Mouse (Mus musculus) B cell, adult 2 months (primary cell): ENCODE results near the gene Zfpm1.

ENCODE experiments used
- DNase-seq, 2 experiments: peaks; one replicate each; pipeline ENCODE4 v3.0.0; 2022

The Zfpm1 gene

DNA sequence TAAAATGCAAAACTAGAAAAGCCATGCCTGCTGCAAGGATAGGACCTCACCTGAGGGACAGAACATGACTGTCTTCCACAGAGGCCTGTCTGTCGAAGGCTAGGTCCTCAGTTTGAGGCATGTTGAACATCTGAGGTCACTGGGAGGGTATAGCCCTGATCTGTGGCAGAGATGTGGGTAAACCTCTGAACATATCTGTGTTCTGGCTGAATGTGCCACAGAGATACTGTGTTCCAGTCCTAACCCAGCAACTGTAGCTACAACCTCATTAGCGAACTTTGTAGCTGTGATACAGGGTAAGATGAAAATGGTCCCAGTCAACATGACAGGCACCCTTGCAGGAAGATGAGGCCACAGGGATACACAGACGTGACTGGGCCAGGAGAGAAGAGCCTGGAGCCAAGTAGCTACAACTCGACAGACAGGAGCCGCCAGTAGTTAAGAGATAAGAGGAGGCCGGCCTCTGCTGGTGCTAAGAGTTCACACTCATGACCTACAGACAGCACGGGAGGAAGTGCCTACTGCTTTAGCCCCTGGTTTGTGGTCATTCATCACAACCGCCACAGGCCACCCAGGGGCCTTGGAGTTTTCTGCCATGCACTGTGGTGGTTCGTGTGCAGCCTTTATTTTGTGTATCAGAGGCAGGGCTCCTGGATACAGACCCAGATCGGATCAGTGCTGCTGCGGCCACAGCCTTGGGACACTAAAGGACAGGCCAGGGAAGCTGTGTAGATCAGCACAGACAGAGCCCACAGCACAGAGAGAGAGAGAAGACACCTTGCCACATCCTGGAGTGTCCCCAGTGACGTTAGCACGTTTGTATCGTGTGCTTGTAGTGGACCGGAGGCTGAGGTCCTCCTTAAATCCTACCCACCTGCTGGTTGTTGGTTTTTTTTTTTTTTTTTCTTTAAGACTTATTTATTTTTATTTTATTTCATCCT lies 67.7 kb downstream of the Zfpm1 start:
- DNase-seq, result no peak

DNA sequence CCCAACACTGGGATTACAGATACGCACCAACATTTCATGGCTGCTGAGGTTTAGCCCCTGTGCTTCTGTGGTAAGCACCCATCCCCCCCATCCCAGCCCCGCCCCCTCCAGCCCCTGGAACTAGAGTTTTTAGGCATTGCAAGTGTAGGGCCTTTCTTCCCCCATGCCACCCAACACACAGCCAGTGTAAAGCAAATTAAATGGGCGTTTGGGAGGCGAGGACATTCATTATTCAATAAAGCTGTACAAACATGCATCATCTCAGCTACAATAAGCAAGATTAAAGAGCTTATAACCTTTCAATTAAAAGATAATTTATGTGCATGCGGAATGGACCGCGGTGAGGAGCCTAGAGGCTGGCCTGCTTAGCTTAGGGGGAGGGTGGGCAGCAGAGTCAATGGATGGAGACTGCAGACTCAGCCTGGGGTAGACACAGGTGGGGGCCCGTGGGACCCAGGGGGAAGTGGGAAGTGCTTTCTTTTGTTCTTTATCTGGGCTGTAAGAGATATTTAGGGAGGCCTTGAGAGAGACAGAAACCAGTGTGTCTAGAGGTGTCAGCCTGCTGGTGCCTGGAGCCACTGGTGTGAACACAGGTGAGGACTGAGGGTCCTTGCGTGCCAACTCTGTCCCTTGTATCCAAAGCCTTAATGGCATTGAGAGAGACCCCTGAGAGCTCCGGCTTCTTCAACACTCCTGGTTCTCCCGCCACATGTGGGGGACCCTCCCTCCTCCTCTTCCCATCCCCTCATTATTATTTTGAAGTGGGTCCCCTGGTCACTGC lies 68.6 kb downstream of the Zfpm1 start:
- no peak for DNase-seq

DNA sequence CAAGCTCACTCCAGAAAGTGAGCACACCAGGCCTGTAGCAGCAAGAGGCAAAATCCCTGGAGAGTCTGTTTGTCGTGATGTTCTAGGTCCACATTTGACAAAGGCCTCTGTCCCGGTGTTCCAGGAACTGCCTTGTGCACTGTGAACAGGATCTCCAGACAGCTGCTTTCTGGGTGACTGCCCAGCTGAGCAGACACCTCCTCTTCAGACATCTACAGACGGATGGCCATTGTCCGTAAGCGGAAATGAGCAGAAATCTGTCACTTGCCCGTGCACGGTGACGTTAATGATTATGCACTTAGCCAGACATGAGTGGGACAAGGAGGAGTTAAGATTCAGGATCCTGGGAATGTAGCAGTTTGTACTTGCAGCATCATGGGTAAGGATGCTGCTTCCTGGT lies 72.2 kb downstream of the Zfpm1 start:
- DNase-seq, result no peak

DNA sequence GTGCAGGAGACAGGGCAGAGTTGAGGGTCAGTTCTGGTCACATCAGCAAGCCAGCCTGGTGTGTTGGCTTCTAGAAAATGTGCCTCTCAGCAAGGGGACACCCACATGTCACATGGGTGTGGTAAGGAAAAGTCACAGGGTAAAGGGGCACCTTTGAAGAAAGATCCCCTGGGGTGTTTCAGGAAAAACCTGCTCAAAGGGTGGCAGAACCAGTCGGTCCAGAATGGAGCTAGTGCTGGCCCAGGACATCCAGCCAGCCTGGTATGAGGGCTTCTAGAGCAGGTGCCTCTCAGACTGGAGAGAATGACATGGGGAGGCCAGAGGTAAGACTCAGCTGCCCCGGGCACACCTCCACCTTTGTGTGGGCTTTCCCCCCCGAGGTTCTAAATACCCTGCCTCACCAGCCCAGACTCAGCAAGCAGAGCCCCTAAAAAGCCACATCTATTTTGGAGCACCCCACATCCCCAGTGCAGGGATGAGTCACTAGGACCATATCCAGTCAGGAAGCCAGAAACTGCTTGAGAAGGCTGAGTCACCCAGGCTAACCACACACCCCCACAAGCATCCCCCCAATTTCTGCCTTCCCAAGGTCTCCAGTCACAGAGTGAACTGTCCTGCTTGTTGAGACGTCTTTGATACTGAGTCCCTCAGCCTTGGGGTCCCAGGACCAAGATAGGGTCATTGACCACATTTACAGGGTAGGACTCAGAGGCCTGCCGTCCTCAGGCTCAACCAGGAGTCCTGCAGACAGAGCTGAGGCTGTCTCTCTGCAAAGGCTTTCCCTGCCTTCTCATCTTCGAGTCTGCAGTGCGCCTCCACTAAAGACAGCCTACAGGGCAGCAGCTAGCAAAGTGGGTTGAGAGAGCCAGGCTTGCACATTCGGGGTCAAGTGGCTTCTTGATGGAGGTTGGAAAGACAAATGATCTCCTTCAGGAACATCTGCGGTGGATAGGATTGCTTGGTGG lies 74.0 kb downstream of the Zfpm1 start:
- DNase-seq, result no peak

DNA sequence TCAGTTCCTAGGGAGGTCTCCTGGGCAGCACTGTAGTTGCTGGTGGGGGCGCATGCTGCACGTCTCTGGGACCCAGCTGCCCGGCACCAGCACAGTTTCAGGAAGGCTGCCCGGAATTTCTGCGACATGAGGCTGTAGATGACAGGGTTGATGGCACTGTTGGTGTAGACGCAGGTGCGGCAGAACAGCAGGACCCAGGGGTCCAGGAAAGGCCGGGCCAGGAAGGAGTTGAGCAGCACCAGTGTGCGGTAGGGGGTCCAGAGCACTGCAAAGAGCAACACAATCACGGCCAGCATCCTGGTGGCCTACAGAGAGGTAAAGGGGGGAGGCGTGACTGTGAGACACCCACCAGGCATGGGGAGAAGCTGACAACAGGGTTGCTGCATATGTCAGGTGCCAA lies 75.3 kb downstream of the Zfpm1 start:
- DNase-seq, result no peak

DNA sequence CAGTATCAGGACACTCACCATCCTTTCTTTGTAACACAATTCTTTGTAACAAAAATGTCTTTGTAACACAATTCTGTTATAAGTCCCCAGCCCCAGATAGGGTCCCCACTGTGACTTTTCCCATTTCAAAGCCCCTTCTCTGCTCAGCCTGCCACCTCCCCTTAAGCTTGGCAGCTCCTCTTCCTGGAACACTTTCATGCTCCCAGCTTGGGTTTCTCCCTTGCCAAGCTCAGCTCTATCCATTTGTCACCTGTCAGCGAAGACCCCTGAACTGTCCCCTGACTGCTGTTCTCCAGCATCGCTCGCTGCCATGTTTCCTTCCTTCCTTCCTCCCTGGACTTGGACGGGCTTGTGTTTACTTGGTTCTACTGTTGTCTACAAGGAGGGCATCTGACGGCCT lies 75.7 kb downstream of the Zfpm1 start:
- no peak for DNase-seq

DNA sequence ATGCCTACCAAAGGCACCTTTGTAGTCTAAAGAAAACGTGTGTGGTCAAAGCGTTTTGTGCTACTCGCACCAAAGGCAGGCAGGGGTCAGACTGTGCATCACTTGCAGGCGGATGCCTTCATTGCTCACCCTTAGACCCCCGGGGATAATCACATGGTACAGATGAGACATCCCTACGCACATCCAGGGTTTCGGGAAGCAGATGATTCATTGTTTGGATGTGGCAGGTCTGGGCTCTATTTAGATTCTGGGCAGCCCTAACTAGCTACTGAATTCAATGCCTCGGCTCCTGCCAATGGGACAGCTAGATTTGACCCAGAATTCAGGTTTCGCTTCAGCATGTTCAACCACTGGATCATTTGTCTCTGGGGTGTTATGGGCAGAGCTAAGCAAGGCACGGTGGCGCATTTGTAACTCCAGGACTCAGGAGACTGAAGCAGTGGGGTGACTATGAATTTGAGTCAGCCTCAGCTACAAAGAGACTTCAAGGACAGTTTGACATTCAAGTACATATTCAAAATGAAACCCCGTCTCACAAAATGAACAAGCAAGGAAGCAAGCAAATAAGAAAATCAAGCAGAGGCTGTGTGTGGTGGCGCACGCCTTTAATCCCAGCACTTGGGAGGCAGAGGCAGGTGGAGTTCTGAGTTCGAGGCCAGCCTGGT lies 77.3 kb downstream of the Zfpm1 start:
- no peak for DNase-seq

DNA sequence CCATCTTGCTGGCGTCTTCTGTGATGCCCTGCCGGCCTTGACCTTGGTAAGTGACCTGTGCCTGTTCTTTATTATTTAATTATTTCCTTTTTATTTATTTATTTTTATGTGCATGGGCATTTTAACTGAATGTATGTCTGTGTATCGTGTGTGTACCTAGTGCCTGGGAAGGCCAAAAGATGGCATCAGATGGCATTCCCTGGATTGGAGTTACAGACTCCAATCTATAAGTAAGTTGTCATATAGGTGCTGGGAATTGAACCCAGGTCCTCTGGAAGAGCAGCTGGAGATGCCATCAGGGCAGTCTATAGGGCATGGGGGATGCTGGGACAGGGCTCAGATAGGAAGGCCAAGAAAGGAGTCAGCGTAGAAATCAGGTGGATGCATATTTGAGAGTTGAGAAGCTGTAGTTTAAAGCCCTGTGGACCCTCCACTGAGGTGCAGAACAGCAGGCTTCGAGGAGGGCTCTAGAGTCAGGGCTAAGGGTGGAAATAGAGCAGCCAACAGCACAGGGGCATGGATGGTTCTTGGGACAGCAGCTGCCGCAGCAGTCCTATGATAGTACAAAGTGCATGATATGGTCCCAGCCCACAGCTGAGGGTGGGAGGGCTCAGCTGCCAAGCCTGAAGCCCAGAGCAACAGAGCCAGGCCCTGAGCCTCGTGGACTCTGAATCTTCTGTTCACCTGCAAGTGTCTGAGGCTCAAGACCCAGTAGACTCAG lies 78.9 kb downstream of the Zfpm1 start, which contains the start of gene Trhr2:
Gene Trhr2, minus strand, starts transcription at position 51 of the 721 bp plus-strand sequence.
- DNase-seq, result no peak

DNA sequence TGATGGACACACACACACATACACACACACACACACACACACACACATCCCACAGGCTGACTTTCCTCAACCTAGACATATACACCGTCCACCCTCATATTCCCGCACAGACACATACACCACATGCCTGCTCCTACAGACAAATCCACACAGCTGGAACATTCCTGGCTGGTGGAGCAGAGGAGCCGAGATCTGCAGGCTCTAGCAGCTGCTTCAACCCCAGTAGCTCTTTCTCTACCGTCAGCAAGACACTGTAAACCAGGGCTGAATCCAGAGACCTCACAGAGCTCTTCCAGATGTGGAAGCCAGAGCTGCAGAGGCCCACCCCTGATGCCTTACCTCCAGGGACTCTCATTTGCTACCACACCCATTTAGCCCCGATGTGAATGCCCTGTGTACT lies 80.3 kb downstream of the Zfpm1 start:
- no peak for DNase-seq

DNA sequence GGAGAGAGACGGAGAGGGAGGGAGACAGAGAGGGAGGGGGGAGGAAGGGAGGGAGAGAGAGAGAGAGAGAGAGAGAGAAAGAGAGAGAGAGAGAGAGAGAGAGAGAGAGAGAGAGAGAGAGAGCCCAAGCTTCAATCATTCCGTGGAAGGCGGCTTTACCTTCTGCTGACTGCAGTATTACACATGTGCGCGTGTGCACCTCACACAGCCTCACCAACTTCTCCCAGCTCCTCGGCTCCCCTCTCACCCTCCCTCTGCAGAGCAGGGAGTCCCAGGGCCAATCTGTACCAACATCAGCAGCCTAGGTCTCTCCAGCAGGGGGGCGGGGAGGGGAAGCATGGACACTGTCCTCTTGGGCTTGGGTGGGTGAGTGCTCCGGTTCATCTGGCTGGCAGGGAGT lies 81.0 kb downstream of the Zfpm1 start:
- DNase-seq, result no peak

DNA sequence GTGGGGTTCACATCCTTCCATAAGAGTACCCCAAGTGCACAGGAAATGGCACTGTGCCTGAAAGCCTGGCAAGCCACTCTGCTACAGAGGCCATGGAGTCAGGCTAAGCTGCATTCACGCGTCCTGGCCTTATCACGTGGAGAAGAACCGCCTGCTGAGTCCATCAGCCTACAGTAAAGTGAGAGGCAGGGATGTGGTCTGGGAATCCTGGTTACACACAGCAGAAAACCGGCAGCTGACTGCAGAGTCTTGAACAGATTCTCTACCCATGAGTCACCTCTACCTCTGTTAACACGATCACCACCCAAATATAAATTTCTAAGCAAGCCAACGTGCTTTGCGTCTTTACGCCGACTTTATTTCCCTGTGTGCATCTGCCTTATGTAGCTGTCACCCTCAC lies 86.6 kb downstream of the Zfpm1 start:
- DNase-seq, result no peak

DNA sequence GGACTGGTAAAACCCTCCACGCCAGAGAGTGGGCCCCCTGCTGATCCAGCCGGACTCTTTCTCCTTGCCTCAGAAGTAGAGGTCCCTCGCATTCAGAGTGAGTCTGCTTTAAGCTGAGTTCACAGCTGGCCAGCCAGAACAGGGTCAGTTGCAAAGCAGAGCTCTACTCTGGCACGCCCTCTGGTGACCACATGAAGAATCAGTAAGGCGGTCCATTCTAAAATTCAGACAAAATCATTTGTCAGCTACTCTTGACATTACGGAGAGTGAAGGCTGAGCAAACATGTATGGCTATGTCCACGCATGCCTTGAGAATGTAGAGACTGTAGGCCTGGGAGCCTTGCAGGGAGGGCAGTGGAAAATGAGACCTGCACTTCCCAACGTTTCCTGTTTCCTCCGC lies 87.7 kb downstream of the Zfpm1 start:
- DNase-seq, result peak; percentile 66 to 67

DNA sequence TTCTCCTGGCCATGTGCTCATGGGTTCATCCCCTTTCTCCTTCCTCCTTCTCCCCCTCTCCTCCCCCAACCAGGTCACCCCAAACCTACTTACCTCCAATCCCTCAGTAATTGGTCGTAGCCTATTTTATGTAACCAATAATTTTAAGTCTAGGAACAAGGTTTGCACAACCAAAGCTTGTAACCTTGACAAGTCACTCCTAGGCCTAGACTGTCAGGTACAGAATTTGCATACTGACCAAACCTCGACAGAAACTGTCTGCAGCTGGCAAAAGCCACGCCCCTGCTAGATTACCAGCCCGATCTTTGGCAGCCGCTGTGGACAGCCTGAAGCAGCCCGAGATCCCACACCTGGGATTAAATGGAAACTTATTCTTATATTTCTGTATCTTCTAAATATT lies 89.8 kb downstream of the Zfpm1 start:
- DNase-seq, result no peak

DNA sequence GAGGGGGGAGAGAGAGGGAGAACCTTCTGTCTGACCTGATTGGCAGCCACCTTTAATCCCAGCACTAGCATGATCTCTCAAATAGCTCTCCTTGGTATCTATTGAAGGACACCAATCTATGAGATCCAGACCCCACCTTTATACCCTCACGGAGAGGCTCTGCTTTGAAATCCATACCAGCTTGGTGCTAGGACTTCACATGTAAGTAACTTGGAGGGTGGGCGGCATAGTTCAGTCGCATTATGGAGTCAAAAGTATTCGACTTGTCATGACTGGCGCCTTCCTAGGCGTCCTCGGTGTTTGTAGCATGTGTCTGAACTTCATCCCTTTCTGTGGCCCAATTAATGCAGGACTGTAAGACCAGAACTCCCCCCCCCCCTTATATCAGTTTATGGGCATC lies 93.4 kb downstream of the Zfpm1 start:
- DNase-seq, result no peak

DNA sequence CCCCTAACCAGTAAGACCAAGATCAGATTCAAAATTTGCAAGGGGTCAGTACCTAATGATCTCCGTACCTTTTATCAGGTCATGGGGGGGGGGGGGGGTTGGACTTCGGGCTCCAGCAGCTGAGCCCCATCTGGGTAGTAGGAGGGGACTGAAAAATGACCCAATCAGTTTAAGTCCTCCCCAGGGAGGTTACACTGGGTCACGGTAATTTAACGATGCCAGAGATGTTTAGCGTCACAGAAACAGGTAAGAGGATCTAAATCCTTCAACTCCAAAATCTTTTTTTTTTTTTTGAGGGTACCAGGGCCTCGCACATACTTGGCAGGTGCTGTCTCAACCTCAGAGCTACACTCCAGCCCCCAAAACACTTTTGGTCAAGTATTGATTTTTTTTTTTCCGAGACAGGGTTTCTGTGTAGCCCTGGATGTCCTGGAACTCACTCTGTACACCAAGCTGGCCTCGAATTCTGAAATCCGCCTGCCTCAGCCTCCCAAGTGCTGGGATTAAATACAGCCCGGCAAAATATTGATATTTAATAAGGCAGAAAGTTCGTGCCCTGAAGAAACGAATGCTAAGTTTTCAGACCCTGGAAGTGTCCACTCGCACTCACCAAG lies 93.9 kb downstream of the Zfpm1 start:
- DNase-seq, result no peak

DNA sequence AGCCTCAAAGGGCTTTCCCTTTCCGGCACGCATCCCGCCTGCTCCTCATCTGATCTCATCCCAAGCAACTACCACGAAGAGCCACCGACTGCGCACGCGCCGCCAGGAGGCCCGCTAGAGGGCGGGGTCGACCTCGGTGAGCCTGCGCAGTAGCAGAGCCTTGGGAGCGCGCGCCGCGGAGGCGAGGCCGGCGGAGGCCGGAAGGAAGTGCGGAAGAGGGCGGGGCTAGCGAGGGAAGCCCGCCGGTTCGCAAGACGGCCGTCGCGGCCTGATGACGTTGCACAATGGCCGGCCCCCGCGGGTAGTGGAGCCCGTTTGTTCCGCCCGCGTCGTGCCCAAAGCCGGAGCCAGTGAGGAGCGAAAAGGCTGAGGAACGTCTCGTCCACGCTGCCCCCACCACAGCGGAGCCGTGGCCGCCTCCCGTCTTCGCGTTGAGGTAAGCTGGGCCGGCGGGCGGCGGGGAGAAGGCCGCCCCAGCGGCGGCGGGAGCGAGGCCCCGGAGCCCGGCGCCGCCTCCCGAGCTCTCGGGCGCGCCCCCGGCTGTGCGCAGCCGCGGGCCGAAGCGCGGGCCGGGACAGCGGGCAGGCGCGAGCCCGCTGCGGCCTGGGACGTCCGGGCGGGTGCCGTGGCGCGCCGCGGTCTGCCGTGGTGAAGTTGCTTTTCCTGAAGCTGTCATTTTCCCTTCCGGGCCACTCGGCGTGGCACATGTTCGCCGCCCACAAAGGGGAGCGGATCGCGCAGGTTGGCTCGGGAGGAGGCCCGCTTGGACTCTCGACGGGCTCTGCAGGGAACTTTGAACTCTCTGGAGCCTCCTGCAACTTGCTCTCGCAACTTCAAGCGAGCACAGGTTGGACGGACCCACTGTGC lies 94.7 kb downstream of the Zfpm1 start, which contains the start of gene Zc3h18:
Gene Zc3h18, plus strand, starts transcription at position 245 of the 867 bp plus-strand sequence.
- DNase-seq, result peak; percentile 99

DNA sequence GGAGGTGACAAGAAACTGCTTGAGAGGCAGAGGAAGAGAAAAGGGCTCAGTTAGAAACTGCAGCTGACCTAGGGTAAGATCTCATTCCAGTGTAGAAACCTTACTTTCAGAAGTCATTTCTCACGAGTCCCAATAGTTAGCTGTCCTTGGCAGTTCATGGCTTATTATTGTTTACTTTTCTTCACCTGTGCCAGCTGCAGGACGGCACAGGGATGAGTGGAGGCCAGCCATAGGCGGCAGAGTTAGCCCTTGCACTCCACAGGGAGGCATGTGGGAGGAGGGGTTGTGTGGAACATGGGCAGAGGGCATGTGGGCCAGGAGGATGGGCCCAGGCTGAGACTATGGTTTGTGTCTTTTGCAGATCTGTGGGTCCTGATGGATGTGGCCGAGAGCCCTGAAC lies 101.1 kb downstream of the Zfpm1 start:
- DNase-seq, result no peak
